Mouse (Mus musculus) kidney, adult 8-10 months (tissue): ENCODE results near the gene S100a16.

Experiments used
- DNase-seq, 2 experiments: peaks; one replicate each; pipeline ENCODE4 v3.0.0; 2022

The S100a16 gene

DNA sequence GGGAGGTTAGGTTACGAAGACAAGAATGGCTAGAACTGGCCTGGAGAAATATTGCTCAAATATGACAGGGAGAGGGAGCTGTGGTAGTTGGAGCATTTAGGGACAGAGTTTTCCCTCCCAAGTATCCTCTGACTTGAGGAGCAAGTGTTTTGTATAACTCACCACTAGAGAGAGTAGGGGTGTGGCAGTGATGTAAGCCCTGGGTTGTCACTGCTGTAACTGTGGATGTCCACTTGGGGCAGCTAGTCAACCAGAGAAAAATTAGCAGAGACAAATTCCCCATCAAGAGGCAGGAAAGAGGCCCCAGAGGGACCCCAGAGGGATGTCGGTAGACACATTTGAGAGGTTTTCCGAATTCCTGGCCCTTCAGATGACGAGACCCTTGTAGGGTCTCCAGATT is 11.6 kb upstream of the S100a16 start:
- DNase-seq: peak; percentile 54 to 67

DNA sequence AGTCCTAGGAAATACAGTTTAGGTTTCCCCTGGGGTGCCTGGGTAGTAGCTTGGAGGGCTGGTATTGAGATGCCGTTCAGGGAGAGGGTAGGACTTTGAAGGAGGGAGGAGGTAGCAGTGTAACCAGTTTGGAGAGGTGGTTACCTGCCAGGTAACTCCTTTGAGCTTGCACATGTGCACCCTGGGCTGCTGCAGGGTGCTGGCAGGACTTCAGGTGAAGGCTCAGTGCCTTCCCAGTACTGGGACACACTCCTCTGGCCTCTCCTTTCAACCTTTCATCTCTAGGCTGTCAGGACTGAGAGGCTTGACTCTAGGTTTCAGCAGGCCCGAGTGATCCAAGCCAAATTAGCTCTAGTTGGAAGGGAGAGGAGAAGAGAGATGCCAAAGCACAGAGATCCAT is 11.0 kb upstream of the S100a16 start:
- no peak for DNase-seq

DNA sequence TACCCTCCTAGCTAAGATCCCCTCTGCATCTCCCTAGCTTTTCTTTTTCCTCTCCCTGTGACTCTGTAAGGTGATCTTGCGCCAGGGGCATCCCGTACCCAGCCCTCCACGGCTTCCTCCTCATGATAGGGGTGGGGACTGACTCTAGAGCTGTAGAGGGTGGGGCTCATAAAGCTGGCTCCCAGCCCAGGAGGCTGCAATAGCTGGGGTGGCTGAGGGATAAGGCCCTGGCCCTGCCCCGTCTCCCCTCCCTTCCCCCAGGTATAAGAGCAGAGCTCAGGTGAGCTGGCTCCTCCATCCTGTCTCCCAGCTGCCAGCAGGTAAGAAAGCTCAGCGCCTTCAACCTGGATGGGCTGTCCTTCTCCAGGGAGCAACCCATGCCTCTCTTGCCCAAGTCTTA is 10.5 kb upstream of the S100a16 start, which contains the start of gene S100a14:
TSS of gene S100a14 (plus strand) at position 277 of the 400 bp plus-strand sequence.
- DNase-seq: no peak

DNA sequence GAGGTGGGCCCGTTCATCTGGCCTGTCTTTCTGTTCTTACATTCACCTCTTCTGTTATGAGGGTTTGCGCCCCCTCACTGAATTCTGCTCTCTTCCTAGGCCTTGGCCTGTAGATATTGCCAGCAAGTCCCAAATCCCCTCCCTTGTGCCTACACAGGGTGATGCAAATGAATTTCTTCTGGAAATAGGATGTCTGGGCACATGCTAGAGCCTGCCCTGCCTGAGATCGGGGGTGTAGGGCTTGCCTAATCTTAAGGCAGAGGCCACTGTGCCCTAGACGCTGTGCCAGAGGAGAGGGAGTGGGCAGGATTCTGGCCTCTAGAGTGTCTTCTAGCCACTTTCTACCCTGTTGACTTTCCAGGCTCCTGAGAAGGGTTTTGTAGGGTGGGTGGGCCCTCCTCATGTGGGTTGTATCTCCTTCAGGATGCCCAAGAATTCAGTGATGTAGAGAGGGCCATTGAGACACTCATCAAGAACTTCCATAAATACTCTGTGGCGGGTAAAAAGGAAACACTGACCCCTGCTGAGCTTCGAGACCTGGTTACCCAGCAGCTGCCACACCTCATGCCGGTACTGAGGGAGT is 9.7 kb upstream of the S100a16 start:
- no peak for DNase-seq

DNA sequence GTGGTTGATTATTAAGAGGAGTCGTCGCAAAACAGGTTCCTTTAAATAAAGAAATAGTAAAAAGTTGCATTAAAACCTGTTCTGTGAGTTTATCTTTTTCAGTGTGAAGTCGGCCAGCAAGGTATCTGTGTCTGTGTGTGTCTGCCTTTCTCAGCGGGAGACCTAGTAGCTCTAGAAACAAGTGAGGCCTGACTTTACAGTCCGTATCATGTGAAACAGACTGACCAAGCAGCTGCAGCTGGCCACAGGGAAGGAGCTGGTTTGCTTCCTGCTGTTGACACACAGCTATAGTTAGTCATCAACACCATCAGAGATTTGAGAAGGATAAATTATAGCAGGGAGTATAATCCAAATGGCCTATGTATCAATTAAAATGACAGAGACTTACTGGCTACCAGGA is 5.3 kb upstream of the S100a16 start:
- DNase-seq: no peak

DNA sequence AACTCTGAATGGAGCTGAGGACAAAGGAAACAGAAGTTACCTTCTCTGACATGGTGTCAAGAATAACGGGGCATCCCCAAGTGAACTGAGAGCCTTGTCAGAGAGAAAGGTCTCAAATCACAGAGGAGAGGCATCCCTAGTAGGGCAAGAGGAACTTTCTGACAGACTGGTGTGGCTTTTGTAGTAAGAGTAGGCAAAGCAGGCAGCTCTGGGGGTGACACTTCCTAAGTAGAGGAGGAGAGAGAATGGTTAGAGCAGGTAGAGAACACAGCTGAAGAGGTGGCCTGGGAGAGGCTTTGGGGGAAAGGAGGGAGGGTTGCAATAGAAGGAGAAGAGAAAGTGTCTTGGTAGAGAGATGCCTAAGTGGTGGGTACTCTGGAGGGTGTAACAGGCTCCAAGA is 1.6 kb upstream of the S100a16 start:
- DNase-seq: no peak

DNA sequence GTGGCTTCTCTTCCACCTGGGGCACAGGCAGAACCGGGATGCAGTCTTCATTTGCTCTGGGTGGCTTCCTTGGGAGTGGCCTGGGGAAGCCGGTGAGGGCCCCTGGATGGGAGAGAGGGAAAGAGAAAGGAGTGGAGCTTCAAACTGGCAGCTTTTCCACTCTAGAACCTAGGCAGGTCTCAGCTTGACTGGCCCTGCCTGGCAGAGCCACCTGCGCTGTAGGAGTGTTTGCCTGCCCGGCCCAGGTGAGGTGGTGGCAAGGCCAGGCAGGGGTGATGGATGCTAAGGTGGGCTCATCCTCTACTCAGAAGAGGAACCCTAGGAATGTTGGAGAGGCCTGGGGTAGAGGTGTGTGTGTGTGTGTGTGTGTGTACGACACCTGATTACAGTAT is 847 bp downstream of the S100a16 start:
- no peak for DNase-seq

DNA sequence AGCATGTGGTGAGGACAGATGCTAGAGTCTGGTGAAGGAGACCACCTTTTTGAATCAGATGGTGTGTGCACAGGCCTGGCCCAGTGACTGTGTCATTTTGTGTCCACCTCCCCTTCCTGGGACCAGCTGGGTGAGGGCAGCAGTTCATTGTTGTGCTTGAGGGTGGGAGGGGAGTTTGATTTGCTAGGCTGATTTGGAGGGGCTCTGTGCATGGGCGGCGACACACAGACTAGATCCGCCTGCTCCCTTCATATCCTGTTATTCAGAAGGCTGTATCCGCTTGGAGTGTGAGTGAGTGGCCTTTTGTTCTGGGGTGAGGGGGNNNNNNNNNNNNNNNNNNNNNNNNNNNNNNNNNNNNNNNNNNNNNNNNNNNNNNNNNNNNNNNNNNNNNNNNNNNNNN is 3.9 kb downstream of the S100a16 start:
- peak; percentile 32 to 55 for DNase-seq

DNA sequence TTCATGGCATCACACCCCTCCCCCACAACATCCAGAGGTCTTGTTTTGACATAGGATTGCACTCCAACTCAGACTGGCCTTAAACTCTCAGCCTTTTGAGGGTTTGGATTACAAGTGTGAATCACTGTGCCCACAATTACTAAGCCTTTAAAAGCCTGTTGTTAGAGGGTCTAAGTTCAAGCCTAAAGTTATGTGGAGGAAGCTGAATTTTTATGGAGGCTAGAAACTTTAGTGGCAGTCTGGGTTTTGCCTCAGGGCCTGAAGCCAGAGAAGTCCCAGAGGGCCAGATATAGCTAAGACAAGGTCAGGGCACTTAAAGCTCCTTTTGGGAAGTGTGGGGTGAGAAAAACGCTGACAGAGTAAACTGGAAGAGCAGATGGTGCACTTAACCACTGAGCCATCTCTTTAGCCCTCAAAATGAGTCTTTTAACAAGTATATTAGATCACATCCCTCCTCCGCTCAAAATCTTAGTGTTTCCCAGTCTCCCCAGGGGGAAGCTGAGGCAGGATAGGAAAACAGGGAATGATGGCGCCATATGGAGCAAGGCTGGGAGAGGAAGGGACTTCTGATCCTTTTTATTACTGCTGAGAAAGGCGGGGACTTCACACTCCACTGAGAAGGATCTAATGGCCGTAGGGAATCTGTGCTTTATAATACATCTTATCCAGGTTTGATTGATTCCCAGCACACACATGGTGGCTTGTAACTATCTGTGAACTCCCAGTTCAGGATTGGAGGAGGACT is 12.8 kb downstream of the S100a16 start:
- DNase-seq: no peak

DNA sequence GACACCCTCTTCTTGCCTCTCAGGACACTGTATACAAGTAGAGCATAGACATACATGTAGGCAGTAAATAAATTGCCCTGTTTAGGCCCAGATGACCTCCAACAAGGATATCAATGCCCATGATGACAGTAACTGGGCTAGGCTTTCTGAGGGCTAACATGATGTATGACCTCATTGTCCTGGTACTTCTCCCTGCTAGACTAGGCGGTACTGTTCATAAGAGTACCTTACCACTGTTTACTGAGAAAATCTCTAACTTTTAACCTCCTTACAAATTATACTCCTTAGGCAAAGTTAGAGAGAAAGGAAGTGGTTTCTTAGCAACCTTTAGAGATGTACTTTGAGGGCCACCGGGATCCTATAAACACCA is 13.4 kb downstream of the S100a16 start:
- DNase-seq: no peak

DNA sequence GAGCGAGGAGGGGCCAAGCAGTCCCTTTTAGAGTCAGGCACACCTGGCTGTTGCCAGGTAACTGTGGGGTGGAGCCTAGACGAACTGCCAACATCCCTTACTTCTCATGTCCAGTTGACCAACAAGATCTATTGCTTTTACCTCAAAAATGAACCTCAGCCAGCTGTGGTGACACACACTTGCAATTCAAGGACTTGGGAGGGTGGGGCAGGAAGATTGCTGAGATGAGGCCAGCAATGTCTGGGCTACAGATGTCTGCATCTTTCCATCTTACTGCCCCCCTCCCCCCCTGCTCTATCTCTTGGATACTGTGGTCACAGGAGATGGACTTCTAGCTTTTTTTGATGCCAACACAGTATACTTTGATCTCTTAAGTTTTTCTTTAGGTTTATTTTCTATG is 15.2 kb downstream of the S100a16 start:
- DNase-seq: no peak

DNA sequence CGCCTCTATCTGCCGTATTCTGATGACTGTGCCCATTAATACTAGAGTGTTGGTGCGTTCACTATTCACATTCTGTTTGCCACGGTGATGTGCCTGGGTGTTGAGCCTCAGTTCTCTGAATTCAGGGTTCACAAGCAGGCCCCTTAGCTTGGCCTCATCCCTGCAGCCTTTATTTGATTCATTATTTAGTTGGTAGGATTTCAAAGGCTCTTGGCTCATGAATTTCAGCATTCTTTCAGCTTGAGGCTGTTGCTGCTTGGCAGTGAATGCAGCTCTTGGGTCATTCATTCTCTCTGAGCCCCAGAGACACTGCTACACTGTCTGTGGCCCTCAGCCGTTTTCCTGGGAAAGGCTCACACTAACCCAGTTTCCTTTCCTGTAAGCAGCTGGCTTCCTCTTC is 18.9 kb downstream of the S100a16 start:
- DNase-seq: no peak

DNA sequence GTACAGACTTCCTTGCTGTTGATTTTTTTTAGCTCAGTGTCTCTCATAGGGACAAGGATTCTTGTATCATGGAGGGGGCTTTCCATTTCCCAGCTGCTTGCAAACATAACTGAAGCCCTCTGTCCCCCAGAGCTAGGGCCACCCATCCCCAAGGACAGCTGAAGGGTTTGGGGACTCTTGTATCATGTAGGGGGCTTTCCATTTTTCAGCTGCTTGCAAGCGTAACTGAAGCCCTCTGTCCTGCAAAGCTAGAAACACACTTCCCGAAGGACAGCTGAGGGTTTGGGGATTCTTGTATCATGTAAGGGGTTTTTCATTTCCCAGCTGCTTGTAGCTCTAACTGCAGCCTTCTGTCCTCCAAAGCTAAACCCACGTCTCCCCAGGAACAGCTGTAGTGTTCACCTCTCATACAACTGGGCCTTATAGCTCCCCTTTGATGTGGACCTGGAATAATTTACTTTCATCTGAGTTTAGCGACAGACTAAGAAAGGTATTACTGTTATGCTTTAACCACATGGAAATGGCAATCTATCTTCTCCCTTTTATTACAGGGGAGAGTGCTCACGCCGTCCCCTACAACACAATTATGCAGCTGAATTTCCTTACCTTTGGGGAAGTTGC is 23.1 kb downstream of the S100a16 start, which contains the start of gene S100a3:
TSS of gene S100a3 (plus strand) at position 571 of the 621 bp plus-strand sequence.
- DNase-seq: no peak

DNA sequence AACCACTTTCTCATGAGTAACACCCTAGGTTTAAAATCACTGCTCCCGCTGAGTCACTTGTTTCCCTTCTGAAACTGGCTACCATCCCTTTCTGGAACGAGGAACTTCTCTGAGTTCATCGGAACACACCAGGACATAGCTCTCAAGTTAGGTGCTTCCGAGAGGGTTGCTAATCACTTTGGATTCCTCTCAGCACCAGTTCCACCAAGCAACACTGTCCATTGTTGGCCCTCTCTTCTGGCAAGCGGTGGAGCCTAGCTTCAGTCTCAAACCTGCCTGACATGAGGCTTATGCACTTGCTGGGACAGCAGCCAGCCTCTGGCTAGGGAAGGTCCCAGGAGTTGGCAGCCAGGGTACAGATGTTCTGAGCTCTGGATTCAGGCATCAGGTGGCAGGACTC is 37.6 kb downstream of the S100a16 start:
- no peak for DNase-seq

DNA sequence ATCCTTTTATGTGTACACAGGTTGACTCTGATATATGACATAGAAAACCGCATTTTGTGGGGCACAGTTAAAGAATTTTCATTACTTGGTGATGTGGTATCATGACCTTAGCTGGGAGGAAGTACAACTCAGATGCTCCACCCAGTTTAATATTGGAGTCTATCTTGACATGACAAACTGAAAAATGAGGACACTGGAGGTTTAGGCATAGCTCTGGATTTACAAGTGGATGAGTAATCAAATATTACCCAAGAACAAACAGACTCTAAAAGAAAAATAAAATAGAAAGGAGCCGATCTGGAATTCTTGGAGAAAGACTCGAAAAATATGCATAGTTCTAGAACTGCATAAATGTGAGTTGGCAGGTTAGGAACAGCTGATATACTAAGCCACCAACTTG is 38.3 kb downstream of the S100a16 start:
- no peak for DNase-seq

DNA sequence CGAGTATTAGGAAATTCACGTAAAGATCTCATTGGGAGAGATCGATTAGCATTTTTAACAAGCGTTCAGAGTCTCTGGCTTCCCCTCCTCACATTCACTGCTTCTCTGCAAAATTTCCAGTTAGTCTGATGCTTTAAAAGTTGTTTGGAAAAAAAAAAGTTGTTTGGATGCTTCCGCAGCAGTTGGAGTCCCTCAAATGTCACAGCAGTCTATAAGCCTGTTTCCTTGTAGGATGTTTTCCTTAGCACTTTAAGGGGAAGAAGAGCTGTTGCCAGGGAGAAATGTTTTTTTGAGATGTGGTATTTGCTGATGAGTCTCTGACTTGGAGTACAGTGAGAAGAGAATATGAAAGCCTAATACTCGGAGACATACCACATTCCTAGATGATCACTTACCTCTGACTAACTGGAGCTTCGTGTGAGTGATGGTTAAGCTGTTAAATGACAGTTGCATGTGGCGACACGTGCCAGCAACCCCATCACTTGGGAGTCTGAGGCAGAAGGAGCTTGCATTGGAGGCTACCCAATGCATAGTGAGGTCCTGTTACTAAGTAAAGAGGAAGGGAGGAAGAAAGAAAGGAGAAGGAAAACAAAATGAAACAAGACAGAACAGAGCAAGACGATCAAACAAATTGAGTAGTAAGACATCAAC is 39.4 kb downstream of the S100a16 start:
- DNase-seq: no peak

DNA sequence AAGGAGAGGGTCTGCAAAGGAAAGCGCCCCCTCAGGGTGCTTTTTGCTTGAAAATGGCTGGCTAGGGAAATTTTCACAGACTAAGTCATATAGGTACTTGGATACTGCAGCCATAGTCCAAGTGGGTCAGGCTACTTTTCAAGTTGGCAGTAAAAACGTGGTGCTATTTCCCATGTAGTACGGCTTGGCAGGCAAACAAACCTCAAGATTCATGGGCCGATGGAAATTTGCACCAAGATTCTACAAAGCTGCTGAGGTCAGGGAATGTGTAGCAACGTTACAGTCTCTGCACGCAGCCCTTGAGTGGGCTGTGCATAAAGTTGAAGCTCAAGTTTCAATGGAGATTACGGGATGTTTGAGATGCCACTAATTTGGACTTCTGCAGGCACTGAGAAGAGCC is 42.4 kb downstream of the S100a16 start:
- DNase-seq: no peak

DNA sequence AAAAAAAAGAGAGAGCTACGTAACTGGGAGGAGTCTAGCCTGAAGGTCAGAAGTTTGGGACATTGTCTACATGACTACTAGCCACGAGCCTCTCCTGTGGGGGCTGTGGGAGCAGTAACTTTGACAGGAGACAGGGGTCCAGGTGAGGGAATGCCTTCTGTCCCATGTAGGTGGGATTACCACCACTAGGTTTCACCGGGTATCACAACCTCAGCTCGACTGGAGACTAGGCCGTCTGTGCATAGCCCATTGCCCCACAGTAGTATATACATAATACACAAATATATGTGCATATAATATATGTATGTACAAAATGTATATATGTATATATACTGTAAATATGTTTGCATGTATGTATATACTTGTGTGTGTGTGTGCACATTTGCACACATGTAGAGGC is 44.1 kb downstream of the S100a16 start:
- DNase-seq: no peak

DNA sequence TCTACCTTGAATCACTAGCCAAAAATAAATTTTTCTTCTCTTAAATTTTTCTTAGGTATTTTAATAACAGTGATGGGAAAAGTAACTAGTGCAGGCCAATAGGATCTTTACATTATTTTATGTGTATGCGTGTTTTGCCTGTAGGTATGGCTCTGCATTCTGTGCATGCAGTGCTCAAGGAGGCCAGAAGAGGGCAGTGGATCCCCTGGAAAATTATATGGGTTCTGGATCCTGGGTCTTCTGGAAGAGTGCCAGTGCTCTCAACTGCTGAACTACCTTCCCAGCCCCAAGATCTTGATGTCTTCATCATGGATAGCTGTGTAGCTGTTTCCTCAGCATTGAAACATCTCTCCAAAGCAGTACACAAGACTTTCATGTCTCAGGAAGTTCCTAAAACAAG is 45.1 kb downstream of the S100a16 start:
- no peak for DNase-seq

DNA sequence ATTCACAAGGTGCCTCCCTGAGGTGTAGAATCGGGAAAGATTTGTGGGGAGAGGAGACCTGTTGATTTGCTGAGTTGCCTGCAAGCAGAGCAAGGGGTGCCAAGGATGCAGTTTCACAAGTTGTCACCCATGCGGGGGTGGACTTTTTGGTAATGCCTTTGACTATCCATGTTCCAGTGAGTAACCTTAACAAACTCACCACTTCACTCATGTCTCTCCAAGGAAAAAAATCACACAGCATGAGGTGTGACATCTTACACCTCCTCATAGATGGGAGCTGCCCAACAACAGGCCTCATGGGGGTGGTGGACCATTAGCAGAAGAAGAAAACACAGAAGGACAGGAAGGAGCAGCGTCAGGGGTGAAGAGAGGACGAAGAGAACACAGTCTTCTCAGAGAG is 45.5 kb downstream of the S100a16 start:
- DNase-seq: no peak

DNA sequence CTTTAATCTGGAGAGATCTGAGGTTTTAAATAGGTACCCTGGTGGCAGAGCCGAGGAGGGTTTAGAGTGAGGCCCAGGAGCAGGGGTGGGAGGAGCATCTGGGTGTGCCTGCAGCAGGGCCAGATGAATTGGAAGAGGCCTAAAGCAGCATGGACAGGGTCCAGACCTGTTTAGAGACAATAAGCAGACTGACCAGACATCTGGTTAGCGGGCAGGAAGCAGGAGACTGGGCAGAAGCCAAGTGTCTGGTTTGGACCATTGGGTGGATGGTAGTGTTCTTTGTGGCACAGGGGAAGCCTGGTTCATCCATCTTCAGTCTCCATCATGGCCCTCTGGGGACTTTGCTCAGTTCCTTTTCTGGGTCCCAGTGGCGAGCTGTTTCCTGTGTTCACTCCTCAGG is 46.8 kb downstream of the S100a16 start:
- DNase-seq: peak; percentile 41 to 57

DNA sequence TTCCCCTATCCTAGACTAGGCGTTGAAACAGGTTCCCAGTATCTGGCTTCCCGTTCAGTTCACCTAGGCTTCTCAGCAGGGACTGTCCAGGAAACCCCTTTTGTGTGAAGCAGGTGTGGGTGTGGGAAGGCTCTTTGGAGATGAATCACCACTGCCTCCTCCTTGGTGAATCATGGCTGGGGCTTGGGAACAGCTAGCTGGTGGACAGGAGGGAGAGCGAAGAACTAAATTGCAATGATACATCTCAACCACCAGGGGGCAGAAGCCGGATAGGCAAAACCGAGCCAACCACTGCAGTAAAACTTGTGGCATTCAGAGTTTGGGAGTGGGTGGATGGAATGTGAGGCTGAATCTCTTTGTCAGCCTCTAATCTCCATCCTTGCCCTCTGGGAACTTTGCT is 48.5 kb downstream of the S100a16 start:
- DNase-seq: peak; percentile 36 to 38

DNA sequence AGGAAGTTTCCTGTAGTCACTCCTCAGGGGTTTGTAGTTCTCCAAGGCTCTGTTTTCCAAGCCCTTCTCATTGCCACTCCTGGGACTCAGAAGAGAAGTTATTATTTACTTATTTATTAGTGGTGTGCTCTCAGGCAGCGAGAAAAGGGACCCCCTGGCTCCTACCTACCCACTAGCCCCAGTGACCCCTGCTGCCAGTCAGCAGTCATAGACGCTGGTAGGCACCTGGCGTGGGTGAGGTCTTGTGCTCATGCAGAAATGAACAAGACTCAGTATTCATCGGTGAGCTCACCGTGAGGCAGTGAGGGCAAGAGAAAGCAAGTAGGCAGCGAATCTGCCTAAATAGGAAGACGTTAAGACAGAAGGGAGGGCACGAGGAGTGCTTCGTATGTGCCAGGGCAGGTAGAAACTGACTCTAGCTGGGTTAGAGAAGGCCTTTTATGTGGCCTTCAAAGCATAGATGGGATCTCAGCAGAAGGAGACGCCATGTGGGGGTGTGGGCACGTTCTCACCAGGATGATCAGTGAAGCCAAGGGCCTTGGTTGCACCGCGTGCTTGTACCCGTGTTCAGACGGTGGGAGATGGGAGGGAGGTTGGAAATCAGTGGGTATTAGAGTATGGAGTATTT is 49.1 kb downstream of the S100a16 start:
- DNase-seq: no peak
